Mouse (Mus musculus) adrenal gland, postnatal 4 days (tissue): ENCODE measurements around the gene Rab23. TPM values are rescaled to one million over a fixed set of nuclear protein-coding genes. Genes with fewer than 3 reads are reported as not detected.

Experiments
- DNase-seq, 2 experiments: peaks; one replicate each; pipeline ENCODE4 v3.0.0; 2021 to 2022; ENCODE audit warnings: low spot score in 2 of 2, mixed read lengths in 2 of 2
- total RNA-seq, 2 experiments: library from RNA; stranded (reverse); gene quantifications; 2 replicates each; pipeline ENCODE4 v1.2.3; 2021

The Rab23 gene
- total RNA-seq, 2 experiments from 2014 or later: 20.1 to 23.2 TPM

GRCm38 (mm10) chr1:33766520-33767508 is 47.1 kb downstream of the Rab23 start:
- DNase-seq: no peak

GRCm38 (mm10) chr1:33768091-33768787 is 48.6 kb downstream of the Rab23 start:
- no peak for DNase-seq

- no peak for DNase-seq
These were observed 49.1 kb downstream of the Rab23 start for GRCm38 (mm10) chr1:33768827-33769226.

- no peak for DNase-seq
These were observed 51.9 kb downstream of the Rab23 start for GRCm38 (mm10) chr1:33771621-33772020.

- DNase-seq: no peak
These were observed 52.4 kb downstream of the Rab23 start for GRCm38 (mm10) chr1:33772106-33772505.

GRCm38 (mm10) chr1:33776175-33776611 is 56.5 kb downstream of the Rab23 start:
- no peak for DNase-seq

- DNase-seq: no peak
These were observed 64.9 kb downstream of the Rab23 start for GRCm38 (mm10) chr1:33784561-33784960.

GRCm38 (mm10) chr1:33788072-33788471 is 68.4 kb downstream of the Rab23 start:
- DNase-seq: no peak

GRCm38 (mm10) chr1:33788493-33788892 is 68.8 kb downstream of the Rab23 start:
- no peak for DNase-seq

Other genes starting within 250 kb of the Rab23 start
- gene Prim2, start 50.1 kb upstream of the Rab23 start, total RNA-seq: 10 to 100 TPM; 14.9 to 18.6 TPM
- gene Bag2, start 37.9 kb downstream of the Rab23 start, total RNA-seq: 10 to 100 TPM; 22.3 to 25.7 TPM
- 10 to 100 TPM; 45.7 to 46.4 TPM for gene Zfp451, start 94.7 kb downstream of the Rab23 start, total RNA-seq
- gene Bend6, start 187.9 kb downstream of the Rab23 start, total RNA-seq: 1 to 10 TPM; 2.1 to 2.5 TPM
- gene Dst, start 188.3 kb downstream of the Rab23 start, total RNA-seq: 100 to 1,000 TPM; 136 to 151 TPM